8 mouse cellular contexts compared by ENCODE assay signal in the genomic region with DNA sequence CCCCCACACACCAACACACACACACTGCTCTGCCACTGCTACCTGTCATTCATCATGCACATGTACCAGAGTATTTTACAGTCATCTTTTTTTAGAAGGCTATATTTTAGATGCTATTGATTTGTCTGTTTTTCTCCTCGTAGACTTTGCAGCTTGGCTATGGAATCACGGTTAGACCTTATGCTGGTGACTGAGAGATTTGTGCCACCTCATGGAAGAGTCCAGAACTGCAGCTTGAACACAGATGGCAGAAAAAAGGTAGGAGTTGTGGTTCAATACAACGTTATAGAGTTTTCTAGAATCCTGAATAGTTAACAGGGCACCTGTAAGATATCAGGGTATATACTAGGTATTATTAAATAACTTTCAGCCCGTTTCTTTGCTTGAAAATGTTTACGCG. TPM values are rescaled to one million over a fixed set of nuclear protein-coding genes. Genes with fewer than 3 reads are reported as not detected.
DNase-seq lines count a peak whose midpoint lies in the region; ATAC-seq and TF ChIP-seq lines count a peak whose summit lies in the region.
"Had no signal": no experiment of that assay in that cellular context is flagged by ENCODE, and none has a peak within 500 bp of the region (broad histone marks: within the 10 kb centered on the region; RNA-seq: fewer than 3 reads in every experiment).

No protein-coding gene starts in this region.

- no peak overlapping the region for H3K4me3 ChIP-seq in midbrain, embryonic 11.5 days (ENCODE audit: low read depth, low read length)
- H3K4me3 ChIP-seq in midbrain, embryonic 16.5 days (ENCODE audit: low read depth, low read length): no peak overlapping the region
- H3K4me3 ChIP-seq in forebrain, embryonic 14.5 days (ENCODE audit: low read depth, low read length): no peak overlapping the region
- H3K4me3 ChIP-seq: embryonic facial prominence, embryonic 15.5 days had no signal

- TF ChIP-seq CTCF in brain, embryonic 14.5 days (IDR thresholded peaks at IDR 0.05; ENCODE audit: borderline replicate concordance, extremely low read depth, insufficient read depth, insufficient read length): peak; percentile 66; the same call in 1 of the 2 replicates

- no peaks in the 10 kb centered on the region for H3K4me1 ChIP-seq in midbrain, embryonic 11.5 days (ENCODE audit: control insufficient read depth, insufficient read depth, low read length)
- H3K4me1 ChIP-seq in midbrain, embryonic 16.5 days (ENCODE audit: control insufficient read depth, insufficient read depth, low read length): no peaks in the 10 kb centered on the region; the same call in 1 of the 2 replicates
- H3K4me1 ChIP-seq in forebrain, embryonic 14.5 days (ENCODE audit: control insufficient read depth, insufficient read depth, low read length): no peaks in the 10 kb centered on the region
- H3K4me1 ChIP-seq: embryonic facial prominence, embryonic 15.5 days had no signal

- H3K9ac ChIP-seq in midbrain, embryonic 11.5 days (ENCODE audit: low read length): no peak overlapping the region
- H3K9ac ChIP-seq in midbrain, embryonic 16.5 days (ENCODE audit: low read depth, low read length): no peak overlapping the region
- no peak overlapping the region for H3K9ac ChIP-seq in forebrain, embryonic 14.5 days (ENCODE audit: low read length)
- H3K9ac ChIP-seq: embryonic facial prominence, embryonic 15.5 days had no signal

- no peaks in the 10 kb centered on the region; the same call in 1 of the 2 replicates for H3K27me3 ChIP-seq in midbrain, embryonic 11.5 days (ENCODE audit: control insufficient read depth, insufficient read depth, low read length)
- peaks cover 15% of the 10 kb centered on the region for H3K27me3 ChIP-seq in midbrain, embryonic 16.5 days (ENCODE audit: control insufficient read depth, insufficient read depth, low read depth, low read length)
- H3K27me3 ChIP-seq in forebrain, embryonic 14.5 days (replicated peaks; ENCODE audit: control insufficient read depth, insufficient read depth, low read length): no peaks in the 10 kb centered on the region; the same call in 1 of the 2 replicates

- no peaks in the 10 kb centered on the region for H3K9me3 ChIP-seq in midbrain, embryonic 11.5 days (ENCODE audit: control insufficient read depth, low read length)
- no peaks in the 10 kb centered on the region for H3K9me3 ChIP-seq in midbrain, embryonic 16.5 days (replicated peaks; ENCODE audit: control insufficient read depth, low read length, poor library complexity, severe bottlenecking)
- no peaks in the 10 kb centered on the region for H3K9me3 ChIP-seq in forebrain, embryonic 14.5 days (replicated peaks; ENCODE audit: control insufficient read depth, low read length)
- H3K9me3 ChIP-seq: embryonic facial prominence, embryonic 15.5 days had no signal

- no peak overlapping the region for H3K4me2 ChIP-seq in midbrain, embryonic 11.5 days
- no peak overlapping the region for H3K4me2 ChIP-seq in midbrain, embryonic 16.5 days (ENCODE audit: low read length)
- H3K4me2 ChIP-seq in forebrain, embryonic 14.5 days (ENCODE audit: low read length): no peak overlapping the region
- H3K4me2 ChIP-seq: embryonic facial prominence, embryonic 15.5 days had no signal

- no peak for ATAC-seq in midbrain, embryonic 11.5 days (ENCODE audit: low FRiP score)
- ATAC-seq in midbrain, embryonic 16.5 days: no peak
- ATAC-seq in forebrain, embryonic 14.5 days: peak; percentile 42; the same call in 1 of the 2 replicates

- no peaks in the 10 kb centered on the region for H3K36me3 ChIP-seq in midbrain, embryonic 11.5 days (ENCODE audit: control insufficient read depth, insufficient read depth, low read length)
- H3K36me3 ChIP-seq in midbrain, embryonic 16.5 days (ENCODE audit: control insufficient read depth, insufficient read depth, low read length): no peaks in the 10 kb centered on the region
- H3K36me3 ChIP-seq in forebrain, embryonic 14.5 days (ENCODE audit: control insufficient read depth, insufficient read depth, low read length): no peaks in the 10 kb centered on the region
- H3K36me3 ChIP-seq: embryonic facial prominence, embryonic 15.5 days had no signal

- no peak for TF ChIP-seq POLR2A in brain, embryonic 14.5 days (IDR thresholded peaks at IDR 0.05; ENCODE audit: borderline replicate concordance, extremely low read depth, insufficient read depth, insufficient read length, poor library complexity, severe bottlenecking)

- 48% methylated on average over 6 of the region's 6 CpGs for WGBS in midbrain, embryonic 11.5 days
- 43% methylated on average over 6 of the region's 6 CpGs for WGBS in midbrain, embryonic 16.5 days
- WGBS in forebrain, embryonic 14.5 days: 52% methylated on average over 6 of the region's 6 CpGs

- peak; percentile 89 for DNase-seq in midbrain, embryonic 11.5 days (ENCODE audit: low spot score, missing footprints)
- DNase-seq in brain, embryonic 14.5 days (ENCODE audit: low read depth): peak; percentile 76
- DNase-seq in forebrain, embryonic 14.5 days (ENCODE audit: low spot score): peak; percentile 71
- peak; percentile 74 for DNase-seq in layer of hippocampus, adult 11-12 months (ENCODE audit: low spot score)
- peak; percentile 41 for DNase-seq in lung, postnatal 25 days (ENCODE audit: low spot score)
- DNase-seq in thymus, postnatal 25 days: peak; percentile 8

- H3K27ac ChIP-seq in midbrain, embryonic 11.5 days (ENCODE audit: low read depth, low read length): no peak overlapping the region
- H3K27ac ChIP-seq in midbrain, embryonic 16.5 days (ENCODE audit: low read length): no peak overlapping the region
- no peak overlapping the region for H3K27ac ChIP-seq in forebrain, embryonic 14.5 days (ENCODE audit: low read depth, low read length)
- H3K27ac ChIP-seq: embryonic facial prominence, embryonic 15.5 days had no signal

RNA-seq across cellular contexts. Expression of a gene that starts 22.9 kb away (rescaled TPM):
- not detected in 2 replicates for polyA plus RNA-seq in midbrain, embryonic 11.5 days (2014; fragmentation: Nextera tagmentation; extraction: Ambion mirVana)
- not detected in 2 replicates for polyA plus RNA-seq in midbrain, embryonic 16.5 days (2015; fragmentation: Nextera tagmentation; extraction: Ambion mirVana)
- polyA plus RNA-seq in brain, embryonic 14.5 days (2012; rRNA removed): 0.07 and 0.09 TPM in 2 replicates
- polyA plus RNA-seq in forebrain, embryonic 14.5 days (2014; fragmentation: Nextera tagmentation; extraction: Ambion mirVana): 0.05 TPM in 1 of 2 replicates, not detected in the other
- polyA plus RNA-seq: embryonic facial prominence, embryonic 15.5 days had no signal

RNA-seq across cellular contexts. Expression of a gene that starts 30.9 kb away (rescaled TPM):
- 97.9 and 102 TPM in 2 replicates for polyA plus RNA-seq in midbrain, embryonic 11.5 days (2014; fragmentation: Nextera tagmentation; extraction: Ambion mirVana)
- 170 and 186 TPM in 2 replicates for polyA plus RNA-seq in midbrain, embryonic 16.5 days (2015; fragmentation: Nextera tagmentation; extraction: Ambion mirVana)
- polyA plus RNA-seq in brain, embryonic 14.5 days (2012; rRNA removed): 64.7 and 73.7 TPM in 2 replicates
- polyA plus RNA-seq in forebrain, embryonic 14.5 days (2014; fragmentation: Nextera tagmentation; extraction: Ambion mirVana): 123 and 138 TPM in 2 replicates

RNA-seq across cellular contexts. Expression of a gene that starts 39.9 kb away (rescaled TPM):
- polyA plus RNA-seq in midbrain, embryonic 11.5 days (2014; fragmentation: Nextera tagmentation; extraction: Ambion mirVana): 318 and 322 TPM in 2 replicates
- polyA plus RNA-seq in midbrain, embryonic 16.5 days (2015; fragmentation: Nextera tagmentation; extraction: Ambion mirVana): 929 and 971 TPM in 2 replicates
- 294 and 337 TPM in 2 replicates for polyA plus RNA-seq in brain, embryonic 14.5 days (2012; rRNA removed)
- polyA plus RNA-seq in forebrain, embryonic 14.5 days (2014; fragmentation: Nextera tagmentation; extraction: Ambion mirVana): 515 and 569 TPM in 2 replicates

Comparison
In these comparisons a context has a peak if more than half of its experiments do, and no peak if none do; other contexts are left out.
1. DNase-seq: peak in every context shown above with its lines; median percentile 89 in midbrain, embryonic 11.5 days; 76 in brain, embryonic 14.5 days; 74 in layer of hippocampus, adult 11-12 months; 71 in forebrain, embryonic 14.5 days; 41 in lung, postnatal 25 days; 8 in thymus, postnatal 25 days.